Mouse (Mus musculus) CD4-positive, CD25-positive, alpha-beta regulatory T cell, adult 2 months (primary cell): Measurements from ENCODE around the gene Ncam1.
A peak's percentile ranks its signal among the peaks of the same experiment; 100 is the strongest.

Source experiments
- DNase-seq: peaks from one replicate; pipeline ENCODE4 v3.0.0-alpha.2; 2012; ENCODE audit warnings: low read depth, low spot score

Gene Ncam1

GRCm38 (mm10) chr9:49621691-49622090 is 177.0 kb downstream of the Ncam1 start:
- DNase-seq: no peak

DNA sequence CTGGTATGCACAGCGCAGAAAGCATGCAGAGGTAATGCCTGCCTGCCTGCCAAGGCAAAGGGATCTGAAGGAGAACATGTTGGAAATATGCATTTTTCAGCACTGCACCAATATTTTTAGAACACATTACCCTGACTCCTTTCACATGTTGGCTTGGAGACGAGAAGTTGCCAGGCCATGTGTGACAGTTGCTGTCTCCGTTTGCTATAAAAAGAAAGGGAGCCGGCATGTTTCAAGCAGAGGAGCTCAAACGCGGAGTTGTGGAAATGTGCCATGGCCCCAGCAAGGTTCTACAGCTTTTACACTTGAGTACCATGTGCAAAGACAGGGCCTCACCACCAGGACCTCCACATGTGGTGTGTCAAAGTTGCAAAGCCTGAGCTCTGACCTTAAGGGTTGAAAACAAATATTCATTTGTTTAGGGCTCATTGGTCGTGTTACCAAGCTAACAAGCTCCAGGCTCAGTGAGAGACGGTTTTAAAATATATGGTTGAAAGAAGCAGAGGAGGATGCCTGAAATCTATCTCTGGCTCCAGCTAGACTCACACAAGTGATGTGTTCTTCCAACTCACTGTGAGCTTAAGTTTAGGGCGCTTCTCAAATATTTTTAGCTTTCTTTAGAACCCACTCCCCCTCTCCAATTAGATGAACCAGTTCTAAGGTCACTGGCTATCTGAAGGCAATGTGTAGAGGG is 179.9 kb downstream of the Ncam1 start:
- no peak for DNase-seq

- DNase-seq: no peak
These were observed 180.5 kb downstream of the Ncam1 start for GRCm38 (mm10) chr9:49618266-49618665.

DNA sequence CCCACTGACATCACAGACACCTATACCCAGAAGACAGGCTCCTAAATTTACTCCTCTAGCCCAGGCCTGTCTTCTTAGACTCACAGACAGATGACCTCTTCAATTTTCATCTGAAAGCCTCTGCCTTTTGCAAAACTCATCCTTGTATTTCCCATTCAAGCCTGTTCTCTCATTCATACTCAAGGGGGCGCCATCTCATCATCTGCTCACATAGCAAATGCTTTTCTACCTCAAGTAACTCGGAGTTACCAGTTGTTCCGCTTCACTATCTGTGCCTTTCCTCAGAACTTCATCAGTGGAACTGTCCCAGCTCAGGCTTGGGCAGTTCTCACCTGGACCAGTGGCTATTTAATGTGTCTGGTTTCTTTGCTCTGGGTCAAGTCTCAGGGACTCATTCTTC is 181.5 kb downstream of the Ncam1 start:
- DNase-seq: peak; percentile 1

DNA sequence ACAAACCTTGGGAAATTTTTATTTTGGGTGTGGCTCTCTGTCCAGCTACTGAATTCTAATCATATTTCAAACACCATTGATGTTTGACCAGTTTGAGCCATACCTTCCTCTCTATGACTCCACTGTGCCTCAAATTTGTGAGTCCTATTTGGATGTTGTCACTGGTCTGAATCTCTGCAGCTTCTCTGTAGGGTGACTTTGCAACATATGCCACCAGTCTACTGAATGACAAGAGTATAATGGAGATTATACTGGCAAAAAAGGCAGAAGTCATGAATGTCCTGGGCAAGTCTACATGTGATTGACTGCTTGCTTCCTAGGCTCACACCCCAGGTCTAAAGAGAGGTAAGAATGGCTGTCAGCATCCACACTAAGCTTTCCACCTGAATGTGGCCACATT is 186.3 kb downstream of the Ncam1 start:
- no peak for DNase-seq

- no peak for DNase-seq
These were observed 190.5 kb downstream of the Ncam1 start for GRCm38 (mm10) chr9:49608191-49608590.

GRCm38 (mm10) chr9:49606717-49607116 is 192.0 kb downstream of the Ncam1 start:
- no peak for DNase-seq

GRCm38 (mm10) chr9:49606317-49606716 is 192.4 kb downstream of the Ncam1 start:
- DNase-seq: no peak

DNA sequence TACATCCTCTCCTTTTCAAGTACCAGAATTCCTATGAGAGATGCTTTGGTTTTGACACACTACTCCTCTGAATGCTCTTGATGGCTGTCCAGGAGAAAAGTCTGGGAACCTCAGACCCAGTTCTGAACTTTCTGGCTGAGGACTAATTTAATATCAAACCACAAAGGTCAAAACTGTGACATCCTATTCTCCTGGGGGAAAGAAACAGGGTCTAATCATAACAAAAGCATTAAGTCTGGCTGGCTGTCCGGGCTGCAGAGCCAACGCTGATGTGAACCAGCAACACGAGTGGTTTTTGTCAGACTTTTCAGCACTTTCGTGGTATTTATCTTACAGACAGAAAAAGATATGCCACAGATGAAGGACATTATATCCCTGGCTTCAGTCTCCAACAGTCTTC is 192.9 kb downstream of the Ncam1 start:
- DNase-seq: no peak

DNA sequence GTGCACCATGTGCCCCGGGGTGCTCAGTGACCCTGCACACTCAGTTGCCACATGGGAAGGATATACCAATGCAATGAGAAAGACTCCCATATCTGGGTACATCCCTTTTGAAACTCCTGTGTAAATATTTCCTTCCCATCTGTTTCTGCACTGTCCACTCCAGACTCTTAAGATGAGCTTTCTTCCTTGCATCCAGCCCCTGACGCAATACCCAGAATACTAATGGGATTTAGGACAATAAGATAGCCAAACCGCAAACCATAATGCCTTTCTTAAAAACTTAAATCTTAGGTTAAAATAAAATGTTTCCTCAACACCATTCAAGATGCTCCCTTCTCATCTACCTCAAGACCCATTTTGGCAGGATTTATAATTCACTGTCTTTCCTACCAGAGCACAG is 193.4 kb downstream of the Ncam1 start:
- no peak for DNase-seq

GRCm38 (mm10) chr9:49601215-49601614 is 197.5 kb downstream of the Ncam1 start:
- no peak for DNase-seq

- DNase-seq: no peak
These were observed 202.9 kb downstream of the Ncam1 start for GRCm38 (mm10) chr9:49595635-49596348.

- no peak for DNase-seq
These were observed 203.7 kb downstream of the Ncam1 start for GRCm38 (mm10) chr9:49594876-49595634.

DNA sequence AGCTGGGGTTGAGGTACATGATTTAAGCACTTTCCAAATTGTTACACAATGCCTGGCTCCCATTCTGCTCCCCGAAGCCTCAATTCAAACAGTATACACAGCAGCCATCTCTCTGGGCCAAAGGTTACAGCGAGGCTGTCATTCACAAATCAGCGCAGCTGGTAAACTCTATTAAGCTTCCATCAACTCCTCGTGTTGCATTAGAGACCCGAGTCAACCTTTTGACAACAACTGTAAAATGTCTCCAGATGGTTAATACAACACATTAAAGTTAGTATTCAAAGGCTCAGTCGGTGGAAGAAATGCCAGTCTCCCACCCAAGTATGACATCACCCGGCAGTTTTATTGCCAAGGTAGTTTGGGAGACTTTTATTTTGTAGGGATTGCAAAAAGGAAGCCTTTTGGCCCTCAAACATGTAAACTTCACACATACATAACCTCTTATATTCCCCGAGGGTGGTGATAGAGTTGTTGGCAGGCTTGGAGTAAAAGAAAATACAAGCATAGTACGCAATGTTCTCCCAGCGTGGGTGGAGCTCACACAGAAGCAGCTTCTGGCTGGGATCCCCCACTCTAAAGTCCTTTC is 204.7 kb downstream of the Ncam1 start:
- no peak for DNase-seq

DNA sequence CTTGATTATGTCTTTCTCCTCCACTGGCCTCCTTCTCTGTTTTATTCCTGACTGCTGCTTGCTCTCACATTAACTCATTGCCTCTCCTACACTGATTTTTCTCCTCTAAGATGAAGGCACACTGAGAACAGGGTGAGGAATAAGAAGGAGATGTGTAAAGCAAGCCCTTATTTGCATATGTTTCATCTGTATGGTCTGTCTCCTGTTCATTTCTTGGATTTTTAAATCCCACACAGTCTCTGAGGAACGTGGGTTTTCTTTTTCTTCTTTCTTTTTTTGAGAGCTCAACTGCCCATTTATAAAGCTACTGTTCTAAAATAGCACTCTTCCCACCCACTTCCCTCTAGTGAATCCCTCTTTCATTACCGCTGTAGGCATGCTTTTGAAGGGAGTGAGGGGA is 206.7 kb downstream of the Ncam1 start:
- DNase-seq: no peak

- no peak for DNase-seq
These were observed 208.5 kb downstream of the Ncam1 start for GRCm38 (mm10) chr9:49590261-49590660.

- DNase-seq: no peak
These were observed 221.6 kb downstream of the Ncam1 start for GRCm38 (mm10) chr9:49577136-49577535.

DNA sequence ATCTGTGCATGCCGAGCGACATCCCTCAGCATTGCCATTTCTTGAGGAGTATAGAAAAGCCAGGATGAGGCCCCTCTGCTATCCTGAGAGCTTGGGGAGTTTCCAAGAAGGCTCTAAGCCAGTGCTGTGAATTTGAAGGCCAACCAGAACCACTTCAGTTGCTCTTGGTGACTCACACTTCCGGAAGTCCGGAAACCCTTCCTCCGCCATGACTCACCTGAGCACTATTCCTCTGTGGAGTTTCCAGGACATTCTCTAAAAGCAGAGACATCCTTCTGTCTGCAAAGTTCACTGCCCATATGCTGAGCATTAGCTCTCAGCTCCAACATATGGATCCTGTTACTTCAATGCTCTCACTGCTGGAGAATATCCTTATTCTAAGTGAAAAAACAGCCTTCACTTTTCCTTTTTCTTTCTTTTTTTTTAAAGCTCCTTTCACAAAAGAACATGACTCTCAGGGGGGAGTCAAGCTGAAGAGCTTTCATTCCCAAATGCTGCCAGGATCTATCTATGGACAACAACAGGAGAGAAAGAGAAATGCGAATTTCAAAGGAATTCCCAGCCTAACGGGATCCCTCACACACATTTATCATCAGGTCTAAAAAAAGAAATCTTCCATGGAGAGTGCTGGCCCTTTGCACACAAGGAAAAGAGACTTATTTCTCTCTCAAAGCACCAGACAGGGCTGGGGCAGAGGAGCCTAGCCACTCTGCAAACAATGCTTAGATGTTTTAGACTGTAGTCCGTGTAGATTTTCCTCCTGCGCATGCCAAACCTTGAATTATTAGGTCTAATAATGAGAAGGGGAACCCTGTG is 226.8 kb downstream of the Ncam1 start:
- no peak for DNase-seq

DNA sequence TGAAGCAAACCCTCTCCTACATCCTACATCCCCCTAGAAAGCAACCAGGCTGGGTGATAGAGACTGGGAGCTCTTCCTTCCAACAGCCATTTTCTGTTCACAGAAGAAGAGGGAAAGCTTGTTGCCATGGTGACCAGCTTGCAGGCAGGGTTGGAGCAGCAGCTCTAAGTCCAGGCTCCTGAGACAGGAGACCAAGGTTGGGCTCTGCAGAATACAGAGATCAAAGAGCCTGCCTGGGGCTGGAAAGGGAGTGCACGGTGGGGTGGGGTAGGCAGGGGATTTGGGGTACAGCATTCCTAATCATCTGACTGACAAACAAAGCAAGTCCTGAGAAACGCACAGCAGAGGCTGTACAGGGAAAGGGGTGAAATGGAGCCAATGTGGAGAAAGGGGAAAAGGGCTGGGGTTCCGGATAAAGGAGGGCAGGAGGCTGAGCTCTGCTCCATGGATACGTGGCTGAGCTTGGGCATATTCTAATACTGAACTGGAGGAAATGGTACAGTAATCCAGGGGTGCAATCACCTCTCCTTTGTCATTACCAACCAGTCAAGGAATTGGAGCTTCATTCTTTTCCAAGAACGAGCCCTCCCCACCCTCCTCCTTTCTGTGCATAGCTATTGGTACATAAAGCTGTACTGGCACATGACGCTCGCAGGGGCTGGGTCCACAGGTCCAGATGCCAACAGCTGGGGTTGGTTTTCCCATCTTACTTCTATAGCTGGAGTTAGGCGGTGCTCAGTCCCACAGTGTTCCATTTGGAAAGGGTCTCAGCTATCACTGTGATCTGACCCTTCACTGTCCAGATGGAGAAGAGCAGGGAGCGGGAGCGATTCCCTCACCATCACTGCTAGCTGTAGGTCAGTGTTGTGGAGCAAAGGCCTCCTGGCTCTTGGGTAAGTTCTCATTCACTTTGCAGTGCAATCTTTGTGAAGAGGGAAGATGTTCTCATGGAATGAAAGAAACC is 227.7 kb downstream of the Ncam1 start:
- no peak for DNase-seq

DNA sequence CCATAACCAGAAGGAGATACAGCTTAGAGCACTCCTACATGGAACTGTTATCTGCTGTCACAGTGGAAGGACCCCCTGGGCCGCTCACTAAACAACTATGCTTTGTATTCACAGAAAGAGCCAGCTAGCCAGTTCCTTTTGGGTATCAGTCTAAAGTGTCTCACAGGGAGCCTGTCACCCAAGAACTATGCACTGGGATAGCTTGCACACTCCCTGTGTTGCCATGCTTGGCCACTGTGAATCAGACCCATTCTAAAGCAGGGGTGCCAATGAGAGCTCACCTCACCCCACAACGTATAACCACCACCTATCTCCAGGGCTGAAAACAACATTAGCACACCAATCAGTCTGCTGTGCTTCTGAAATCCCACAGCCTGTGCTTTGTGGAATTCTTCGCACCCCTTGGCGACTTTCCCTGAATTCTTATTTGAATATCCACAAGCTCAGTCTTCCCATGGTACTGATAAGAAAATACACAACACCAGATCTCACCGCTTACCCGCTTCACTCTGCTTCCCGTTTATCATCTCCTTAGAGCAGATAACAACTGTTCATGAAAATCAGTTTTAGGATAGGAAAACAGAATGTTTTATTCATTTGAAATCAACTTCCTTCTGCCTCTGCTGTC is 228.6 kb downstream of the Ncam1 start:
- DNase-seq: no peak
